Mouse (Mus musculus) fat pad, adult 2 months (tissue): ENCODE data around the gene Hdhd5.

Experiments
- DNase-seq: peaks from one replicate; pipeline ENCODE4 v3.0.0-alpha.2; 2011; ENCODE audit warnings: low read depth, low spot score; ENCODE audit errors: extremely low read depth

Hdhd5 gene

GRCm38 (mm10) chr6:120486051-120486510 lies 45.0 kb downstream of the Hdhd5 start:
- no peak for DNase-seq

- no peak for DNase-seq
Observed at GRCm38 (mm10) chr6:120485038-120485437, 46.1 kb downstream of the Hdhd5 start.

- DNase-seq: no peak
Observed at GRCm38 (mm10) chr6:120483211-120483626, 47.9 kb downstream of the Hdhd5 start.

- DNase-seq: no peak
Observed at GRCm38 (mm10) chr6:120482756-120483155, 48.4 kb downstream of the Hdhd5 start.

GRCm38 (mm10) chr6:120482021-120482420 lies 49.1 kb downstream of the Hdhd5 start:
- no peak for DNase-seq

GRCm38 (mm10) chr6:120481538-120481937 lies 49.6 kb downstream of the Hdhd5 start:
- no peak for DNase-seq

GRCm38 (mm10) chr6:120480361-120480760 lies 50.8 kb downstream of the Hdhd5 start:
- DNase-seq: no peak

- no peak for DNase-seq
Observed at GRCm38 (mm10) chr6:120479302-120479701, 51.8 kb downstream of the Hdhd5 start.

- DNase-seq: no peak
Observed at GRCm38 (mm10) chr6:120475288-120475687, 55.8 kb downstream of the Hdhd5 start.

GRCm38 (mm10) chr6:120473427-120473826 lies 57.7 kb downstream of the Hdhd5 start:
- DNase-seq: no peak

- DNase-seq: no peak
Observed at GRCm38 (mm10) chr6:120472455-120473140, 58.5 kb downstream of the Hdhd5 start.

- no peak for DNase-seq
Observed at GRCm38 (mm10) chr6:120471991-120472441, 59.1 kb downstream of the Hdhd5 start.

GRCm38 (mm10) chr6:120470666-120471065 lies 60.5 kb downstream of the Hdhd5 start:
- DNase-seq: no peak

- no peak for DNase-seq
Observed at GRCm38 (mm10) chr6:120469770-120470169, 61.3 kb downstream of the Hdhd5 start.

GRCm38 (mm10) chr6:120469268-120469667 lies 61.9 kb downstream of the Hdhd5 start:
- no peak for DNase-seq

GRCm38 (mm10) chr6:120468259-120468658 lies 62.9 kb downstream of the Hdhd5 start:
- DNase-seq: no peak

GRCm38 (mm10) chr6:120466609-120467329 lies 64.3 kb downstream of the Hdhd5 start:
- no peak for DNase-seq

GRCm38 (mm10) chr6:120465393-120465792 lies 65.7 kb downstream of the Hdhd5 start:
- no peak for DNase-seq

- DNase-seq: no peak
Observed at GRCm38 (mm10) chr6:120464406-120464939, 66.6 kb downstream of the Hdhd5 start.

- DNase-seq: no peak
Observed at GRCm38 (mm10) chr6:120463884-120464283, 67.2 kb downstream of the Hdhd5 start.

- DNase-seq: no peak
Observed at GRCm38 (mm10) chr6:120463086-120463871, 67.8 kb downstream of the Hdhd5 start, which contains the start of gene Il17ra. Gene Il17ra, plus strand, starts transcription at chr6:120463247.
